Mouse (Mus musculus): Measurements from ENCODE around the gene Spin1. TPM values are rescaled to one million over a fixed set of nuclear protein-coding genes. Genes with fewer than 3 reads are reported as not detected.

Gene Spin1
- total RNA-seq, 2 experiments from 2014 or later = 14.6 to 19.2 TPM

DNA sequence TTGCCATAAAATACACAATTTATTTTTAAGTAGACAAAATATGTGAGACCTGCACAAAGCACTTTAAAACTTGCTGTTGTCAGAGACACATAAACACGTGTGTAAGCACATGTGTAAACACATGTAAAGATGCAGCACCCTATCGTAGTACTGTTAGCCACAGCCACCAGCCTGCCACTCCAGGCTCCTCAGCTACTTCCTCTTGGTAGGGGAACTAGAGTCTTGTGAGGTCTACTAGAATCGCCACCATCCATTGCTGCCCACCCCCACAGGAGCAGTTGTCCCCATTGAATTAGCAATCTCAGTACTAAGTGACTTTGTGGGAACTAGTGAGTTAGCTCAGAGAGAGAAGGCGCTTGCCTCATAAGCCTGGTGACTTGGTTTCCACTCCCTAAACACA, 35.6 kb downstream of the Spin1 start:
- DNase-seq (ENCODE audit: low spot score) = no peak

DNA sequence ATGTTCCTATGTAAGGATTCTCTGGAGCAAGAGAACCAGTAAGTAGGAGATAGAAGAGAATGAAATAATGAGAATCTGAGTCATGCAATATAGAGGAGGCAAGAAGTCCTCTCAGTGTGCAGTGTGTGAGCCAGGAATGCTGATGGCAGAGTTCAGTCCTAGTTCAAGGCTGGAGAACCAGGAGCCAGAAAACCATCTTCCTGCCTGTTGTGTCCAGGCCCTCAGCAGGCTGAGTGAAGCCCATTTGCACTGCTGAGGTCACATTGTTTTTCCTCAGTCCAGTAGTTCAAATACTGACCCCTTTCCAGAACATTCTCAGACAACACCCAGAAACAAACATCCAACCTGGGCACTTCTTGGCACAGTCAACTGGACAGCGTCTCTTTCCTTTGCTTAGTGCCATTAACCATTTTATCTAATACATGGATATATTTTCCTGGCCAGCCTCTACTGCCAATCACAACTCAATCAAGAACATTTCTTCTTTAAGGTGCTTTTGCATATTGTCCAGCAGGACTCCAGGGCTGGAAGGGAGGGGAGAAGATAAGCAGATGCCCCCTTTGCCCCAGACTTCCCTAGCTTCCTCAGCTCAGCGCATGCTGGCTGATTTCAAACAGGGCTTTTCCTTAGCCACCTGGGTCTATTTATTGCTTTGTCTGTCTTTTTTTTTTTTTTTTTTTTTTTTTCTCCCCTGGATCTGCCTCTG, 36.5 kb downstream of the Spin1 start:
- no peak for DNase-seq (ENCODE audit: low spot score)

DNA sequence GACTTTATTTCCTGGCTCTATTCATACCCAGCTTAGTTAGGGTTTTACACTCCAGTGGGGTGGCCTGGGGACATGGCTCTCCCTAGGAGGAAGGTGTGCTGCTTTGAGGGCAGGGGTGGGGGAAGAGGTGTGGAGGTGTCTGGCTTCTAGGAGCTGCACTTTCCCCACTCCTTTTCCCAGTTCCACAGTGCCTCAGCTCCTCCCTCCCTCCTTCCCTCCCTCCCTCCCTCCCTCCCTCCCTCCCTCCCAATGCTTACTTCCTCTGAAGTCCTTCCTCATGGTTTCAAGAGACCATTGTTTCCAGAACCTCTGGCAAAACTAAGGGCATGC, 37.0 kb downstream of the Spin1 start:
- no peak for DNase-seq (ENCODE audit: low spot score)

DNA sequence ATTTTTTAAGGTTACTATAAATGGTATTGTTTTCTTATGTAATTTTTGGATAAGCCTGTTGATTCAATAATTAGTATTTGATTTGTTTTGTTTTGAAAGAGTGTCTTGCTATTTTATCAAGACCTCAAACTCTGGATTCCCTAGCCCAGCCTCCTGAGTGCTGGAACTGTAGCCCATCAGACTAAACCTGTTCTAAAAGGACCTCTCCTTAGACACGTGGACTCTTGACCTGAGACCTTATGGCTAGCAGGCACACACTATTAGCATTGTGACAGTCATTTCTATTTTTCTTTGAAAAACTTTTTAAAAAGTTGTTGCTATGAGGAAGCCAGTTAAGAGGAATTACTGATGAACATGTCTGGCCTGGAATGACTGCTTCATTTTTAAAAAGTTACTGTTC, 46.4 kb downstream of the Spin1 start:
- no peak for DNase-seq (ENCODE audit: low spot score)

DNA sequence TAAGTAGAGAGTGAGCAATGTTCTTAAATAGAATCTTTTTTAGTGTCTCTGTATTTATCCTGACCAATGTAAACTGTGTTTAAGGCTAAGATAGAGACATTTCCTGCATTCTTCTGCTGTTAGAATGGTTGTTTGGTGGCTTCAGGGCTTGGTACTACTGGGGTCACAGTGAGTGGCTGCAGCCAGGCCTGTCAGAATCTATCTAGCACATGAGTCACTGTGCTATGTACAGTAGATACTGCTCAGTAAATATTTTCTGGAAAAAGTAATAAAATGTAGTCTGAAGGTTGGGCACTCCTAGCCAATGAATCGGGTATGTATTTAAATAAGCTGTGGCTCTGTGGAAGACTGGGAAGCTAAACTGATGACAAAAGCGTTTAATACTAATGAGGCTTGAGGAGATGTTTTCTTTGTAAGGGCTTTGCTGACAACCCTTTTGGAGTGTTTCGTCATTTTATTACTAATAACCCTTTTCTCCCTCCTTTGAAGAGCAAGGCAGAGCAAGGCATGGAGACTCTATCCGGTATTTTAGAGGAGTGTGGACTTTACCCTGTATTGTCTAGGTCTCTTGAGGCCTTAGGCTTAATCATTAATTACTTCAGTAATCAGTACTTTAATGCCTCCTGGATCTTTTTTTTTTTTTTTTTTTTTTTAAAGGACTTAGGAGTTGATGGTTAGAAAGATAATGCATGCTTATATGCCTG, 52.4 kb downstream of the Spin1 start:
- no peak for DNase-seq (ENCODE audit: low spot score)

DNA sequence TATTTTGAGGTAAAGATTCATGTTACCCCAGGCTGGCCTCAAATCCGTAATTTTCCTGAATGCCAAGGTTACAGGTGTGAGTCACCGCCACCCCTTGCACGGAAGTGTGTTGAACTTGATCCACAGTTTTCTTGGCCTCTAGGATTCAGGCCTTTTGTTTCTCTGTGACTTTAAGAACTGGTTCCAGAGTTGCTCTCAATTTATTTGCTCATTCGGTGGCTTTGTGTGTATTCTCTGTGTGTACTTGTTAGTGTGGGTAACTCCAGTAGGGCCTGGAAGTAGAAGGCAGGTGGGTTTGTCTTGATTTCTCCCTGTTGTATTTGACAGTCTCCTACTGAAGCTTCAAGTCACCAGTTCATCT, 53.0 kb downstream of the Spin1 start:
- no peak for DNase-seq (ENCODE audit: low spot score)

DNA sequence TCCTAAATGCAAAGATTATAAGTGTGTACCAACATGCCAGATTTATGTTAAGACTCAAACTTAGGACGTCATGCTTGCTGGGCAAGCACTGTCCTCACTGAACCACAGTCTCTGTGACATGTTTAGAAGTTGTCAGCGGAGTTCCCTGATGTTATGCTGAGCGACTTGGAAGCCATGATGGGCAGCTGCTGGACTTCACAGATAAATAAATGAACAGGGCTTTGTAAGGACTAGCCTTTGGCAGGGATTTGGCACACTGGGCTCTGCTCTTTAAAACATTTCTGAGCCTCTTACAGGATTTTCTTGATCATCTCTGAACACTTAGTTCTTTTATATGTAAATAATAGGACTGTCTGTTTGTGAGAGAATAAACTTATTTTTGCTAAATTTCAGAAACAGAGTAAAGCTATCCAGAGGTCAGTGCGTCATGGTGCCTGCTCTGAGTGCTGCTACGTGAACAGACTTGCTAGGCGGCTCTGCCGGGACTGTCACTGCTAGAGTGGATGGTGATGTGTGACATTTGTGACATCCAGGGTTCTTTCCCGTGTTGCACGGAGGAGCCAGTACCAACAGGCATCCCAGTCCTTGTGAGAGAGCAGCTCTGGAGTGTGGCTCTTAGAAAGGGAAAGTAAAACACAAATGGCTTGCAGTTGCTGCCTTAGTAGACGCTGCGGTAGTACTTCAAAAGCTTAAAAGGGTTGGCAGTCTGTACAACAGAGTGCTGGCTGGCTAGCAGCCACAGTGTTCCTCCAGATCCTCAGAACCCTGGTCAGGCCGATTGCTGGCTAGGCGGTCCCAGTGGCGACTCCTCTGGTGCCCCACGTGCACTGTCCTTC, 54.7 kb downstream of the Spin1 start:
- no peak for DNase-seq (ENCODE audit: low spot score)

DNA sequence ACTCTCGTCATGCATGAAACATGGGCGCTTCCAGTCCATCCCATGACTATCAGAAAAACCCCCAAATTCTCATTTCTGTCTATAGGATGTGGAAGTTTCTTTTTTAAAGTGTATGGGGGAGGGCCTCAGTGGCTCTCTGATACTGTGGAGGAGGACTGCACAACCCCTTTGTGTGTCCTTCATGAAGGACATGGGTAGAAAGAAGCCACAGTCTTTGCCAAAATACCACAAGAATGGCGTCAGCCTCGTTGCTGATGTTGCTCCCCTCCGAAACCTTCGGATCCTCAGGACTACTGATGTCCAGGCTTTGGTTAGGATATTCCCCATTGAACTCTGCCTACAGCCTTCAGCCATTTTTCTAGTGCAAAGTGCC, 55.3 kb downstream of the Spin1 start:
- no peak for DNase-seq (ENCODE audit: low spot score)

DNA sequence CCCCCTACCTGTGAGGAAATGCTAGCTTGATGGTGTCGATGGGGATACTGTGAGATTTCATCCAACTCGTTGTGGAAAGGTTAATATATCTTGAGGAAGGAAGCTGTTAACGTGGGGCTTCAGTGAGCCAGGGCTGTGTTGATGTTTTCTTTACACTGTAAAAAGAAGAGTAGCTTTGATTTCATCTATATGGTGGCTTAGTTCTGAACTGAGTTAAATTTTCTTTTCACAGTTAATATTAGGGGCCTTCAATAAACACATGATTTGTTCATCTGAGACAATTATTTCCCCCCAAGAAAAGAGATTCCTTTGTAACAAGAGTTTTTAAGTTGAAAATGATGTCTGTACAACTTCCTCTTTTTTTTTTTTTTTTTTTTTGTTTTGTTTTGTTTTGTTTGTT, 56.6 kb downstream of the Spin1 start:
- DNase-seq (ENCODE audit: low spot score) = no peak

DNA sequence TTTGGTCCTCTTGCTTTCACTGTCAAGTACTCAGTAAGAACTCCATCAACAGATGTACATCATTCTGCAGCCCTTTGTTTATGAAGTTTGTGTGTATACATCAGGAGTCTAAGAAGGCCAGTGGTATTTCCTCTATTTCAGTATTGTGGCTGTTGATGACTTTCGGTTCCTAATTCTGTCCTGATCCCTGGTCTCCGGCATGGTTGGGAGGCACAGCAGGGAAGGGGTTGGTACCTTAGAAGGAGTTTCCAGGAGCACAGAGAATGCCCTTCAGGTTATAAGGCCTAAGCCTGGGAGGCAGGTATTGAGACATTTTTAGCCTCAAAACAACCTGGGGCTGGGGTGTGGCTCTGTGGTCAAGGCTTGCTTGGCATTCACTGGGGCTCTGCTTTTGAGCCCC, 61.0 kb downstream of the Spin1 start:
- DNase-seq (ENCODE audit: low spot score) = no peak

DNA sequence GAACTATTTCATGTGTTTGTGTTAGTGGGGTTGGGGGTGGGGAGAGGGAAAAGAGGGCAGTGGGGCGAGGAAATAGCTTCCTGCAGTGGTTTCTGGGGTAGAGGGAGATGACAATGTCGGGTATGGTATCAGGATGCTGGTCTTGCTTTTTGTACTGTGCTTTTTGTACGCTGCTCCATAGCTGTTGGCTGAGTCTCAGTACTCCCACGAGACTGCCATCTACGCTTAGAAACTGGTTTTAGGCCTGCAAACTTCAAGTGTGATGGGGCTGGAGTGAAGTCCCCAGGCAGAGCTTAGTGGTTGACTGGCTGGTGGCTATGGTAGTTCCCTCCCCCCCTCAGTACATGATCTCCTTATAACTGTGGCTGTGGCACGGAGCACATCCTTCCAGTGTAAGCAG, 61.6 kb downstream of the Spin1 start:
- DNase-seq (ENCODE audit: low spot score) = no peak

DNA sequence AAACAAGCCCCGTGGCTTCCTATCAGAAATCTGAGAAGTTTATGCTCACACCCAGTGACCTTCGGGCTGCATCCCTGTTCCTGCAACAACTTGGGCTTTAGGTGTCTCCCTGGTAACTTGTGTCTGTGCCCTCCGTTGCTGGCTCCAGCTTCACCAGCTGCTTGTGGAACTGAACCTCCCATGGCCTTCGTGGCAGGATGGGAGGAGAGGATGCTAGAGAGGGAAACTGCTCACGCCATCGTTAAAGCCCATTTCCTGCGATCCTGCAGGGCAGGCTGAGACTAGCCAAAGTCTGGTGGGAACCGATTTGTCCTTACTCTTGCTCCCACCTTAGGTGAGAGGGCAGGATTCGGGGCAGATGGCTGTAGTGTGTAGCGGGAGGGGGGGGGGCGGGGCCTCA, 66.0 kb downstream of the Spin1 start:
- no peak for DNase-seq (ENCODE audit: low spot score)

DNA sequence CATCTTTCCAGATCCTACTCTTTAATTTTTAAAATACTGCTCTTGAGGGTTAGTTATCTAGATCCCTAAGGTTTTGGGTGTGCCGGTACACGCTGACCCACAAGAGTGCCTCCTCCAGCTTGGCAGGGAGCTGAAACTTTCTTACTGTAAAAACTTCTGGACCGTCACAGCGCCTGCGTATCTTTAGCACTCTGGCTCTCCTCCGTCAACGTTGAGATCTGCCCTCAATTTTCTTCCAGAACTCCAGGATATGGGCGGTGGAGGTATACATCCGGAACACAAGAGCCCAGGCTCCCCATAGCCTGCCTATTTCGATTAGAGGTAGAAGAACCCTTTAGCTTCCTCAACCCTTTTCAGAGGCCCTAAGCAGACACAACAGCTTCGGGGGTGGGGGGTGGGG, 69.5 kb downstream of the Spin1 start:
- DNase-seq (ENCODE audit: low spot score) = peak; percentile 8

DNA sequence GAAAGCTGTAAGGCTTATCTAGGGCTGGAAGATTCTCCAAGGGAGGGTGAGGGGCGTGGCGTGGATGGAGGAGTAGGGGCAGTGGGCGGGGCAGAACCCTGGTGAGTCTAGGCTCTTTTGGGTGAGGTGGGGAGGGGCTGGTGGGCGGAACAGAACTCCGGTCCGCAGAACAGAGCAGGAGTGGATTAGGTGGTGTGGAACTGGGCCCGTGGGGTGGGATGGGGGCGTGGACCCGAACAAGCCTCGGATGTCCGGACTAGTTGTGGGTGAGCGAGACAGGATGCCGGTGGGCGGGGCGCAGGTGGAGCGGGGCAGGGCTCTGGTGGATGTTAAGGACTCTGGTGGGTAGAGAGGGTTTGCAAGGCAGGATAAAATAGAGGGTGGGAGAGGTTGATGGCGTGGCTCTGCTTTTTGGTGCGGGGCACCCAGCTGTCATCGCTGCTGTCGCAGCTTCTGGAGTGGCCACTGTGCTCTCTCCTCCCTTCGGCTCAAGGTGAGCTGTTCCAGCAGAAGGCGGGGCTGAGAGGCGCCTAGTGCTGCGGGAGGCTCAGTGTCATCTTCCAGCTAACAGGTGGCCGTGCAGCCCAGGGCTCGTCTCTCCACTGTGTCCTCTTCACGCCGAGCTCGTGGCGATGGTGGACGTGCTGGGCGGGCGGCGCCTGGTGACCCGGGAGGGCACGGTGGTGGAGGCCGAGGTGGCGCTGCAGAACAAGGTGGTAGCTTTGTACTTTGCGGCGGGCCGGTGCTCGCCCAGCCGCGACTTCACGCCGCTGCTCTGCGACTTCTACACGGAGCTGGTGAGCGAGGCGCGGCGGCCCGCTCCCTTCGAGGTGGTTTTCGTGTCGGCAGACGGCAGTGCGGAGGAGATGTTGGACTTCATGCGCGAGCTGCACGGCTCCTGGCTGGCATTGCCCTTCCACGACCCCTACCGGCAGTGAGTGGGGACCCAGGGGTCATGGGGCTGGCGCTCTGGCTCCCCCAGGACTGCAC, 70.3 kb downstream of the Spin1 start, which contains the start of gene Nxnl2:
Gene Nxnl2 (plus strand): TSS at position 332 of the 990 bp plus-strand sequence.
- peak; percentile 12 for DNase-seq (ENCODE audit: low spot score)

DNA sequence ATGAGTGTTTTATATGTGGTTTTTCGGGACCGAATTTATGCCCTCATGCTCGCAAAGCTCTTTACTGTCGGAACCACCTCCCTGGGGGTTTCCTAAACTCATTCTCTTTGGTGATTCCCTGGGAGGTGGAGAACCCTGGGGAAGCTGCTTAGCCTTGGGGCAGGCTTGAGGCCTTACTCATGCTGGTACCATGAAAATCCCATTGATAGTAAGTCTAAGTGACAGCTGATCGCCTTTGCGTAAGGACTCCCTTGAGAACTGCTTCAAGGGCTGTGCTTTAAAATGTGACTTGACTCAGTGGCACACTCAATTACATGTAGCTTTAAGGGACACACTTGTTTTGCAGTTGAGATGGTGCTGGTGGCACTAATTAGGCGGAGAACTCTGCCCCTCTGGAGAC, 71.9 kb downstream of the Spin1 start:
- no peak for DNase-seq (ENCODE audit: low spot score)

DNA sequence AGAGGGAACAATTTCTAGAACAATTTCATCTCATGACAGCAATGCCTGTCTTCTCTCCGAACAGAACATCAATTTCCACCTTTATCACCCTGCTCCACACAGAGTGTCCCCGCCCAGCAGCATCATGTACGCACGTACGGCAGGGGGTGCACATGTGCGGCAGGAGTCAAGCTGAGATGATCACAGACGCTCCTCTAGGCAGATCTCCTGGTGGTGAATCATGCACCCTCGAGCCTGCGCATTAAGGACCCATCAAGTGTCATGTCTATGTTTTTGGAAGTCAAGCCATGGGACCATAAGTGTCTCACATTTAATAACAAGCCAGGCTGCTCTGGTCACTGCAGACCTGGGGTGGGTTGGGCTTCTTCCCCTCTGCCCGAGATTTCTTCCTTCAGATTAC, 78.3 kb downstream of the Spin1 start:
- DNase-seq (ENCODE audit: low spot score) = no peak

DNA sequence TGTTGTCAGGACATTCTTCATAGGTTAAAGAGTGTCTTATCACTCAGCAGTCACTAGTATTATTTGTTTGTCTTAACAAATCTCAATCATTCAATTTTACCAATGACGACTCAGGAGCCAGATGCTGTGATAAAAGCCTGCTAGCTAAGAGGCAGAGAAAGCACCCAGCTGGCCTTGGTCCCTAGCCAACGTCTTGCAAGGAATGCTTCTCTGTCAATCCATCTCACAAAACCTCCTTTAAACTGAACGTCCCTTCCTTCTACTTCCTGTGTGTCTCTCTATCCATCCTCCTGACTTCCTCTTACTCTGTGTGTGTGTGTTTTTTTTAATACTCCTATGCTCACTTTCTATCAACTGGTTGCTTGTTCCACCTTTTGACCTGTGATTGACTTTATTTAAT, 78.7 kb downstream of the Spin1 start:
- DNase-seq (ENCODE audit: low spot score) = no peak

DNA sequence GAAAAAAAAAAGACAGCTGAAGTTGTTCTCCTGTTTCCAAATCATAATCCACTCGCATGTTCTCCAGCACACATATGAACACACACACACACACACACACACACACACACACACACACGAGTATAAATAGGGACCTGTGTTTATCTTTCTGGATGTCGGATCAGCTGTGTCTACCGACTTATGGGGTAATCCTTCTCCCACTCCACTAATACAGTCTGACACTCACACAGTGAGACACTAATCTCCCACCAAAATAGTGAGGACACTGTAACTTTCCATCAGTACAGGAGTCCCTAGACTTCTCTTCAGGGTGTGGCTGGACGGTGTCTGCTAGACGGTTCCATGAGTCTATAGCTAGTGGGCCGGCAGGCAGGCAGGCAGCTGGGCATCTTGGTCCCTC, 81.6 kb downstream of the Spin1 start:
- DNase-seq (ENCODE audit: low spot score) = no peak

DNA sequence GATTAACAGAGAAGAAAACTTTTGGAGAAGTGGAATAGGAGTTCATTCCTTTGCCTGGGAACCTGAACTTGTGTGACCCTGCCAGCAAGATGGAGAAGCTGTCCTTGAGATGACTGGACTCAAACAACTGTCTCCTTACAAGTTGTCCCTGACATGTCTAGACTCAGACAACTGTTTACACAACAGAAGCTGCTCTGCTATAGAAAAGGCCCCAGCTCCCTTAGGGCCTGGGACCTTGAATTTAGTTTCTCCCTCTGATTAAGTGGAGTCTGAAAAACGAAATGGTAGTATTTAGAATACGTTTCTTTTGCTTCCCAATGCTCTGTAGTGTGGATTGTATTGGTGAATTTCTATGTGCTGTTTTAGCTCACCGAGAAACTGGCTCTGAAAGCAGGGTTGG, 84.2 kb downstream of the Spin1 start:
- no peak for DNase-seq (ENCODE audit: low spot score)

DNA sequence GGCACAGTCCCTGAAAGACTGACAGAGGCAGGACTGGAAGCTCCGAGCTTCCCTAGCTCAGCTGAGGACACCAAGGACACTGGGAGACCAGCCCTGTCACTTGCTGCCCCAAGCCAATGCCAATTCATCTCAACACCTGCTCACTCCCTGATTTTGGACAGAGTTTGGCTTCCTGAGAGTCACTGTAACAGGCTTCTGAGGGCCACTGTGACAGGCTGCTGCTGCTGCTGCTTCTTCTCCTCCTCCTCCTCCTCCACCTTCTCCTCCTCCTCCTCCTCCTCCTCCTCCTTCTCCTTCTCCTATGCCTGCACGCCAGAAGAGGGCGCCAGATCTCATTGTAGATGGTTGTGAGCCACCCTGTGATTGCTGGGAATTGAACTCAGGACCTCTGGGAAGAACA, 89.7 kb downstream of the Spin1 start:
- no peak for DNase-seq (ENCODE audit: low spot score)

DNA sequence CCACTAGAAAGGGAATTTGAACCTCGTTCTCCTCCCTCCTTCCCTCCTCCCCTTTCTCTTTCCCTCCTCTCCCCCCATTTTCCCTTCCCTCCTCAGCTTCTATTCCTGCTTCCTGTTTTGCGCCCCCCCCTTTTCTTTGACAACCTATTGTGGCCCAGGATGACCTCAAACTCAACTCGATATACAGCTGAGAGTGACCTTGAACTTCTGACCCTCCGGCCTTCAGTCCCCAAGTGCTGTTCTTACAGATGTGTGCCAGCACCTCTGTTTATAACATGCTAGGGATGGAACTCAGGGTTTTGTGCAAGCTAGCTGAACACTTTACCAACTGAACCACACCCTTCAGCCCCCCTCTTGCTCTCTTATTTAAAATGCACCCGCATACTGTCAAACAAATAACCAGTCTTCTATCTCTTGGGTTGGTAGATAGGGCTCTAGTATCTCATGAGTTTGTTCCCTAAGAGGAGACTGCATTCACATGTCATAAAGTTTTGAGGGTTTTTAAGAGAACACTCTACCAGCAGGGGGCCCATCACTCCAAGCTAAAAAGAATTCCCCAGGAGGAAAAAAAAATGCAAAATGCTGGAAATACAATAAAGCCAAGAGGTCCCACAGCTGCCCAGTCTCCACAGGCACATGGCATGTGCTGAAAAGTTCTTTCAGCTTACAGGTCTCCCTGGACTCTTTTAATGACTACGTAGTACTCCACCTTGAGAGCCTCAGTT, 90.9 kb downstream of the Spin1 start:
- peak; percentile 26 for DNase-seq (ENCODE audit: low spot score)
